Mouse (Mus musculus) lung, adult 18-20 months (tissue): Measurements from ENCODE around the gene Gpatch2.

ENCODE experiments used
- DNase-seq, 2 experiments: peaks; one replicate each; pipeline ENCODE4 v3.0.0; 2022; ENCODE audit warnings: mixed read lengths in 2 of 2

Gpatch2 gene

GRCm38 (mm10) chr1:187250741-187251262, 35.5 kb downstream of the Gpatch2 start:
- DNase-seq: no peak

- DNase-seq: no peak
These were observed 43.4 kb downstream of the Gpatch2 start for GRCm38 (mm10) chr1:187258756-187259155.

GRCm38 (mm10) chr1:187267601-187268000, 52.3 kb downstream of the Gpatch2 start:
- no peak for DNase-seq

- DNase-seq: peak; percentile 8 to 34
These were observed 55.3 kb downstream of the Gpatch2 start for GRCm38 (mm10) chr1:187270318-187271247.

GRCm38 (mm10) chr1:187277324-187277723, 62.0 kb downstream of the Gpatch2 start:
- DNase-seq: no peak

GRCm38 (mm10) chr1:187278472-187278871, 63.2 kb downstream of the Gpatch2 start:
- DNase-seq: no peak

GRCm38 (mm10) chr1:187279776-187280175, 64.5 kb downstream of the Gpatch2 start:
- no peak for DNase-seq

- no peak for DNase-seq
These were observed 67.0 kb downstream of the Gpatch2 start for GRCm38 (mm10) chr1:187282321-187282720.

GRCm38 (mm10) chr1:187282804-187283203, 67.5 kb downstream of the Gpatch2 start:
- peak in 1 of 2 experiments; percentile 32 for DNase-seq

- no peak for DNase-seq
These were observed 70.4 kb downstream of the Gpatch2 start for GRCm38 (mm10) chr1:187285735-187286134.

- no peak for DNase-seq
These were observed 71.1 kb downstream of the Gpatch2 start for GRCm38 (mm10) chr1:187286411-187286810.

GRCm38 (mm10) chr1:187286924-187287323, 71.6 kb downstream of the Gpatch2 start:
- no peak for DNase-seq

- no peak for DNase-seq
These were observed 74.9 kb downstream of the Gpatch2 start for GRCm38 (mm10) chr1:187290186-187290585.

GRCm38 (mm10) chr1:187291480-187292394, 76.4 kb downstream of the Gpatch2 start:
- no peak for DNase-seq

GRCm38 (mm10) chr1:187292395-187292749, 77.1 kb downstream of the Gpatch2 start:
- no peak for DNase-seq

- no peak for DNase-seq
These were observed 77.9 kb downstream of the Gpatch2 start for GRCm38 (mm10) chr1:187293233-187293632.

GRCm38 (mm10) chr1:187294522-187294921, 79.2 kb downstream of the Gpatch2 start:
- DNase-seq: no peak

GRCm38 (mm10) chr1:187295038-187295559, 79.8 kb downstream of the Gpatch2 start:
- DNase-seq: no peak

- DNase-seq: no peak
These were observed 80.4 kb downstream of the Gpatch2 start for GRCm38 (mm10) chr1:187295711-187296110.

GRCm38 (mm10) chr1:187299236-187299635, 83.9 kb downstream of the Gpatch2 start:
- DNase-seq: no peak

GRCm38 (mm10) chr1:187300626-187301025, 85.3 kb downstream of the Gpatch2 start:
- DNase-seq: no peak

- DNase-seq: no peak
These were observed 87.9 kb downstream of the Gpatch2 start for GRCm38 (mm10) chr1:187303221-187303620.

- no peak for DNase-seq
These were observed 92.0 kb downstream of the Gpatch2 start for GRCm38 (mm10) chr1:187307335-187307734.
